Mouse (Mus musculus) adrenal gland, postnatal 4 days (tissue): ENCODE results near the gene Runx3. TPM values are rescaled to one million over a fixed set of nuclear protein-coding genes. Genes with fewer than 3 reads are reported as not detected.

Experiments used
- DNase-seq, 2 experiments: peaks; one replicate each; pipeline ENCODE4 v3.0.0; 2021 to 2022; ENCODE audit warnings: low spot score in 2 of 2, mixed read lengths in 2 of 2
- long read RNA-seq, 2 experiments: library from polyadenylated mRNA; stranded (forward); transcript quantifications; one replicate each; pipeline ENCODE4 v2.0.0; 2021
- total RNA-seq, 2 experiments: library from RNA; stranded (reverse); gene quantifications; 2 replicates each; pipeline ENCODE4 v1.2.3; 2021

Runx3 gene
- total RNA-seq = 1 to 10 TPM; 1.3 to 1.7 TPM
- long read RNA-seq, experiment 1, partial matches to known transcripts = 0 of 1 reads
- long read RNA-seq, experiment 1, other reads (novel, unspliced or antisense) = 0 of 1 reads
- long read RNA-seq, experiment 2, partial matches to known transcripts = 0 of 1 reads
- long read RNA-seq, experiment 2, other reads (novel, unspliced or antisense) = 1 of 1 reads

DNA sequence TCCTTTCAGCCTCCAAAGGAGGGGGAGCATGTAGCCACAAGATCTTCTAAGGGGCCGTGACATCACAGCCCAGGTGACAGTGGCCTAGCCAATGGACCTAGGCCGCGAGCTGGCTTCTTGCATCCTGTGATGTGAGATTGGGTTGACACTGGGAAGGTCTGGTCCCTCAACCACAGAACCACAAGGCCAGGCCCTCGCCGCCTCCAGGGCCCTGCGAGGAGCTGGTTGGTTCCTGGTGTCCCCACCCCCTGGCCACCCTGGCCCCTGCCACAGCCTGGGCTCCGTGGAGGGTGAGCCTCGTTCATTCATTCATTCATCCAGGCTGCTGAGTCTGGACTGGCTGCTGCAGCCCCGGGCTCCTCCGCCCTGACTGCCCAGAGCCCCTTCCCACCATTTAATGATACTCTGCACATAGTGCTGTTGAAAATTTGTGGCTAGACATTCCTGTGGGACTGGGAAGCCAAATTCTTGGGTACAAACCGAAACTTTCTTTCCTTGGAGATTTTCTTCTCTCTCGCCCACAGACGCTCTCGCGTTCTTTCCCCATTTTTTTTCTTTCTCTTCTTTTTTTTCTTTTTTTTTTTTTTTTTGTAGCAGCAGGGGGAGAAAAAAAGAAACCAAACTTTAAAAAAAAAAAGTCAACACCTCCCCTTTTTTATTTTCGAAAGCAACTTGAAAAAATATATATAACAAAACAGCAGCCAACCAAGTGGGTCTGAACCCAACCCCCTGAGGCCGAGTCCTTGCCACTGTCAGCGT is at the start of gene Runx3:
TSS of gene Runx3 (plus strand) at position 311 of the 759 bp plus-strand sequence.
- no peak for DNase-seq

- no peak for DNase-seq
Observed at GRCm38 (mm10) chr4:135072671-135073070, 47.8 kb upstream of the Runx3 start.

DNA sequence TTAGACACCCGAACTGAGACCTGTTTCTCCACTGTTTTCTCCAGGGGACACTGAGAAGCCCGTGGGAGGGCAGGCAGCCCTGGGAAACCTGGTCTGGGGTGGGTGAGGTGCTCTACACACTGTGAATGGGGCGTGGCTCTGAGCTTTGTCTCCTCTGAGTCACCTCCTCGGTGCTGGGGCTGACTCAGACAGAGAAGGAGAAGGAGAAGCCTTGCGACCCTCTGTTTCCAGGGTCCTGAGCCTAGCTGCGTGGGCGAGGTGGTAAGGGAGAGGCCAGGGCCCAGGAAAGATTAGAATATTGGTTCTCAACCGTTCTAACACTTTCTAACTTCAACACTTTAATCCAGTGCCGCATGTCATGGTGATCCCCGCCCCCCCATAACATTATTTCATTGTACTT is 46.9 kb upstream of the Runx3 start:
- DNase-seq = no peak

- no peak for DNase-seq
Observed at GRCm38 (mm10) chr4:135074646-135075045, 45.8 kb upstream of the Runx3 start.

- DNase-seq = no peak
Observed at GRCm38 (mm10) chr4:135075360-135075759, 45.1 kb upstream of the Runx3 start.

DNA sequence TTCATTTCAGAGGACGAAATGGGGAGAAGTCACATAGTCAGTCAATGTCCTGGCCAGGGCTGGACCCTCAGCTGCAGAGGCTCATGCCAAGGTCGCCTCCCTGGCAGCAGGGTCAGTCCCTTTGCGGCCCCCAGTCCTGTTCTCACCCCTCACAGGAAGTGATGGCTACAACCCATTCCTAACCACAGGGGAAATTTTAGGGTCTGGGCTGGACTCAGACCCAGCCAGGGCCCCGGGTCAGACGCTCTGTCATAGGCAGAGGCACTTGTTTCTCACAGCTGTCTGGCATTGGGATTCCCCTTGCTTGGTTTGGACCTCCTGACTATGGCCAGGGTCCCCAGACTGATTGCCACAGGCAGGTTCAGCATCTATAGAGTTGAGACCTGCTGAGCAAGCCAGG is 43.8 kb upstream of the Runx3 start:
- DNase-seq = no peak

DNA sequence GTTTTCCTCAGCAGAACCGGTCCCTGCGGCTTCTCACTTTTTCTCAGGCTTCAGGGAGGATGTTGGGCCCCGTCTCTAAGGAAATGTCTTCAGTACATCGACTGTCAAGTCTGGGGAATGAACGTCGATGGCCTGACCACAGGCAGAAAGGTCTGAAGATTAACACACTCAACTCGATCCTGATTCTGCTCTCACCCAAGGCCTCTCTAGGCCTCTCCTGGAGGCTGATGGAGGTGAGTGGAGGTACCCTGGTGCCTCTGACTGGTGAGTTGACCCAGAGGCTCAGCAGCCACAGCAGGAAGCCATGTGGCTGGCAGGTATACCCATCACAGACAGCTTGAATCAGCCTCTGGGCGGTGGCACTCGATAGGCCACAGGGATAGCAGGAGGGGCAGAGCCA is 43.3 kb upstream of the Runx3 start:
- no peak for DNase-seq

DNA sequence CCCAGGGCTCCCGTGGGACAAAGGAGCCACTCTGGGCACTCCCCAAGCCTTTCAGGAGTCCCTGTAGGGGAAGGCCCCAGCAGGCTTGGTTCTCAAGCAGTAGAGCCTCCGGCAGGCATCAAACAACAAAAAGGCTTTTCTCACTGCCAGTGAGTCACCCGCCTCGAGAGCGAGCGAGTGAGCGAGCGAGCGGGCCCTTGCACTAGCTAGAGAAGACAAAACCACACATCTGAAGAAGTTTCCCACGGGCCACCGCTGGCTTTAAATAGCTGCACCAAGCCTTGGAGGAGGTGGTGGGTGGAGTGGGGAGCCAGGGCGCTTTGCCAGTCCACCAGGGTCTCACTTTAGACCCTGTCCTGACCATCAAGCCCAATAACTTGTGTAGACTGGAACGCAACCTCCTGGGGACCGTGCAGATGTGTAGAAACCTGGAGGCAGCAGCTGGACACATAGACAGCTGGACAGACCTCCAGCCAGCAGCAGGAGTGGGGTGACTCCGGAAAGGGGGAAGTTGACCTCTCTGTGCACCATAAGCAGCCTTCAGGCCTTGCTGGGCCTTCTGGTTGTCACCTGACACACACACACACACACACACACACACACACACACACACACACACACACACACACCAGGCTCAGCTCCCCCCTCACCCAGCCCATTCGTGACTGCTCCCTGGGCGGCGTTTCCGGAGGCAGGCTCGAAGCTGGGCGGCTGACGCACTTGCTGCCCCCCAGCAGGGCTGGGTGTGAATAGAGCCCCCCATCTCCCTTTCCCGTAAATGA is 40.4 kb upstream of the Runx3 start:
- DNase-seq = no peak

- DNase-seq = no peak
Observed at GRCm38 (mm10) chr4:135080641-135080920, 39.9 kb upstream of the Runx3 start.

- no peak for DNase-seq
Observed at GRCm38 (mm10) chr4:135083089-135083488, 37.4 kb upstream of the Runx3 start.

GRCm38 (mm10) chr4:135085077-135085853 is 35.2 kb upstream of the Runx3 start:
- DNase-seq = no peak

DNA sequence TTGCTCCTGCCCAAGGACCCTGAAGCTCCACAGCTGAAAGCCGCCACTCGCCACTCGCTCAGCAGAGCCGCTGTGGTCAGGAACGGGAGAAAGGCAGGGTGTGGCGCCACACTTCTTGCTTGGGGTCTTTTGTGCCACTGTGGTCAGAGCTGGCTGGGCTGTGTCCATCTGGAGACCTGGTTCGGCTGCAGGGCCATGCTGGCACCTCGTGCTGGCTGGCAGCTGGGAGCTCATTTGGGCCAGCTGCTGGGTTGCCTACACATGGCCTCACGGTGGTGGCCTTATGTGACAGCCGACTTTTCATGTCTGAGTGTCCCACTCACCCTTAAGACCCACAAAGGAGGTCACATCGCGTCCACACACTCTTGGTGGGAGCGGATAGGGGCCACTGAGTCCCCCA is 29.8 kb upstream of the Runx3 start:
- no peak for DNase-seq

- DNase-seq = no peak
Observed at GRCm38 (mm10) chr4:135092871-135093270, 27.6 kb upstream of the Runx3 start.

DNA sequence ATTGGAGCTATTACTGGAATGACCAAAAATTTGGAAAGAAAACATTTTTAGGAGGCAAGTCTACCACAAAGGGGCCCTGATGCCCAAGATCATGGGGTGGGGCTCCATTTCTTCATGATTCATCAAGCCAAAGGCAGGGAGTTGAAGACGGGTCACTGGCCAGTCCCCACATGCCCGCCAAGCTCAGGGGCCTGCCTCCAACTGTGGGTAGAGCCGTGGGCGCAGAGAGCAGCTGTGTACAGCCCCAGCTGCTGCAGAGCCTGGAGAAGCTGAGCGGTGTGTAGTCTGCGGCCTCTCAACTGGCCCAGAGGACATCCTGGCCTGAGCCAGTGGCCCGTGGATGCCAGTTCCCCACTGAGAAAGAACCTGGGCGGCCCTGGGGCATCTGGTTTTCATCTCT is 24.8 kb upstream of the Runx3 start:
- DNase-seq = no peak

DNA sequence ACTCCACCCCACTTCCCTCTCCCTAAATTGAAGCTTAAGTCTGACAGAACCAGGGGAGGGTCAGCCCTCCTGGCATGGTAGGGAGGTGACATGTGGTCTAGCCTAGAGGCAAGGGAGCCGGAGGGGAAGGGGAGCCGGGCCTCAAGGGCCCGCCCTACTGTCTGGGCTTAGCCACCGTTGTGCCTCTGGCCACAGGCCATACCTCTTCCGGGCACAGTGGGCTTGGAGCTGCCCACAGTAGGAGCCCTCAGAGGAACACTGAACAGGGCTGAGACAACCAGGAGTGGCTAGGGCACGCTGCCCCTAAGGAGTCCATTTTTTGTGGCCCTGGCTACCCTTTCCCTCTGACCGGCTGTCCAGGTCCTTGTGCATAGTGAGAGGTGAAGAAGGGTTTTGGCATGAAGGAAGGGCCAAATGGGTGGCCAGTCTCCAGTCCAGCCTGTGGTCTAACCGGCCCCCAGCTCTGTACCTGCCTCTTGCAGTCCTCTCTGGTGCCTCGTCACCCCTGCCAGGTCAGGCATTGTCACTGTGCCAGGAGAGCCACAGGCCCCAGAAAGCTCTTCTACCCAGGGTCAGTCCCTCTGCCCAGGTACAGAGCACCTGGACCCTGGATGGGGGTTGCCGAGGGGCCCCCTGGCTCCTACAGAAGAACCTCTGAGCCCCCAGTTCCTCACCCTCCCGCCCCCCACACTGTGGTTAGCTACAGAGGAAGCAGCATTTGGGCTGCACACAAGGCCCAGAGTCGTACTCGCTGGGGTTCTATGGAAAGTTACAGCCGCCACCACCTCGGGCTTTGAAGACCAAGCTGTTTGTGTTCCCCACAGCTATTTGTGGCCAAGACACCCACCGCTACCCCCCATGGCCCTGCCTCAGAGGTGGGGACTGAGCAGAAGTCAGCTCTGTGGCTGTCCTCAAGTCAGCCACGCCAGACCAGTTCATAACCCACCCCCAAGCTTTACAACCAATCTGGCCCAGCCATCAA is 22.3 kb upstream of the Runx3 start:
- DNase-seq = no peak

GRCm38 (mm10) chr4:135102019-135102740 is 18.3 kb upstream of the Runx3 start:
- DNase-seq = no peak

- no peak for DNase-seq
Observed at GRCm38 (mm10) chr4:135102761-135103160, 17.7 kb upstream of the Runx3 start.

GRCm38 (mm10) chr4:135103800-135104199 is 16.7 kb upstream of the Runx3 start:
- no peak for DNase-seq

- no peak for DNase-seq
Observed at GRCm38 (mm10) chr4:135106968-135107367, 13.5 kb upstream of the Runx3 start.

DNA sequence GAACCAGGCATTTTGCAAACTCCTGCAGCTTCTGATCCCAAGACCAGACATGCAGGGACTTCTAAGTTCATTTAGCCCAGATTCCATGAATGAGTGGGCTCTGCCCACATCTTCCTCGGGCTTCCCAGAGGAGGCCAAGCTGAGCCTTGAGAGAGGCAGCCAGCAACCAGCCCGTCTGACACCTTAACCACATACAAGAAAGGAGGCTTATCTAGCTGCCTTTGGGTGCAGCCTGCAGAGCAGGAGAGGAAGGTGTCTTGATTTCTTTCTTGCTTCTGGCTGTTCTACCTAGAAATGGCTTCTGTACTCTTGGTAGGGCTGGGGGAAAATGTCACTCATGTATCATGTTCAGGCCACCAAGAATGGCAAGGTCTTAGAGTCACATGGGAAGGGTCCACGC is 11.8 kb upstream of the Runx3 start:
- DNase-seq = no peak
